Mouse (Mus musculus) right cerebral cortex, adult 18-20 months (tissue): ENCODE results near the gene Aph1a.
A peak's percentile ranks its signal among the peaks of the same experiment; 100 is the strongest.
"Not testable (repeated sequence)": the region's sequence is repeated elsewhere in the genome, so short reads cannot be mapped to it uniquely, and the experiment has no call there.

Experiments used
- DNase-seq: peaks from one replicate; pipeline ENCODE4 v3.0.0; 2022; ENCODE audit warnings: mixed read lengths

Gene Aph1a

DNA sequence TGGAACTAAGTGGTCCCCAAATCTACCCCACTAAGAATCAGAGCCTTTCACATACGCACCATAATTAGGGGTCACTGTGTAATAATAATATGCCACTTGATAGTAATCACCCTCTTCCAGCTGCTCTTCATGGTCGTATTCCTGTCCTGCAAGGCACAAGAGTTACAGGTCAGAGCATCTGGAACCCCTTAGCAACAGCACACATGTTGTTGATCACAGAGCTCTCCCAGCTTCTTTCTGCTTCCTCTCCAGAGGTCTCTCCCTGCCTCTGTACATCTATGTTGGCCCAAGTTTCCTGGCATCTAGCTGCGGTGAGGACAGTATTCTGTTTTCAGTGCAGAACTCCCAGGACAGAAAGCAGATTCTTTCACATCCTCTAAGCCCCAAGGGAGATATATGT lies 4.1 kb upstream of the Aph1a start:
- no peak for DNase-seq

DNA sequence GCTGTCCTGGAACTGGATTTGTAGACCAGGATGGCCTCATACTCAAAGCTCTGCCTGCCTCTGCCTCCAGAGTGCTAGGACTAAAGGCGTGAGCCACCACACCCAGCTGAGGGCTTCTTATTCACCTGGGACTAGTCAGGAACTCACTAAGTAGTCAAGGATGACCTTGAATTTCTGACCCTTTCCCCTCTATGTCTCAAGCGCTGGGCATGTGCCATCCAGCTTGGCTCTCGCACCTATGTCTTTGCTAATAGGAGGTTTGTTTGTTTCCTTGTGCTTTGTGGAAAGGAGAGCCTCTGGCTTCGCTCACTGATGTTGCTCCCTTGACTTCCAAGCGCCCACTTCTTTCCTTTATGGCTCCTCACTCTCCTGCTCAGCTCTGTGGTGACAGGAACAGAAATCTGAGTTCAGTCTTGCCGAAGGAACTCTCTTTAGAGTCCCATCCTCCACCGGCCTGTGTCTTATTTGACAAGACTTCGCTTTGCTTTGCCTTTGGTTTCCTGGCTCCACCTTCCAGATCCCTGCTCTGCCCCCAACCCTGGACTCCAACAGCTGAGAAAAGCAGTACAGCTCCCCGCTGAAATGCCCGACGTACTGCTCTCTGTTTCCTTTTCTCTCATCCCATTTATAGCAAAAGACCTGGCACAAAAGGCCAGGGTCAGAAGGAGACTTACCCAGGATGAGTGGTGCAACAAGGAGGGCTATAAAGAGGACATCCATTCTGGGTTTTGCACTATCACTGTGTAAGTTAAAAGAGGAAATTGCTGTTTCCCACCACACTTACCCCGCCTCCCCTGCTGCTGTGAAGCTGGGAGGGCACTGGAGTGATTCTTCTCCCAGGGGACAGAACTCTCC lies 2.3 kb upstream of the Aph1a start, which contains the start of gene BC028528:
Gene BC028528 (minus strand): TSS at position 795 of the 855 bp plus-strand sequence.
- DNase-seq = no peak

DNA sequence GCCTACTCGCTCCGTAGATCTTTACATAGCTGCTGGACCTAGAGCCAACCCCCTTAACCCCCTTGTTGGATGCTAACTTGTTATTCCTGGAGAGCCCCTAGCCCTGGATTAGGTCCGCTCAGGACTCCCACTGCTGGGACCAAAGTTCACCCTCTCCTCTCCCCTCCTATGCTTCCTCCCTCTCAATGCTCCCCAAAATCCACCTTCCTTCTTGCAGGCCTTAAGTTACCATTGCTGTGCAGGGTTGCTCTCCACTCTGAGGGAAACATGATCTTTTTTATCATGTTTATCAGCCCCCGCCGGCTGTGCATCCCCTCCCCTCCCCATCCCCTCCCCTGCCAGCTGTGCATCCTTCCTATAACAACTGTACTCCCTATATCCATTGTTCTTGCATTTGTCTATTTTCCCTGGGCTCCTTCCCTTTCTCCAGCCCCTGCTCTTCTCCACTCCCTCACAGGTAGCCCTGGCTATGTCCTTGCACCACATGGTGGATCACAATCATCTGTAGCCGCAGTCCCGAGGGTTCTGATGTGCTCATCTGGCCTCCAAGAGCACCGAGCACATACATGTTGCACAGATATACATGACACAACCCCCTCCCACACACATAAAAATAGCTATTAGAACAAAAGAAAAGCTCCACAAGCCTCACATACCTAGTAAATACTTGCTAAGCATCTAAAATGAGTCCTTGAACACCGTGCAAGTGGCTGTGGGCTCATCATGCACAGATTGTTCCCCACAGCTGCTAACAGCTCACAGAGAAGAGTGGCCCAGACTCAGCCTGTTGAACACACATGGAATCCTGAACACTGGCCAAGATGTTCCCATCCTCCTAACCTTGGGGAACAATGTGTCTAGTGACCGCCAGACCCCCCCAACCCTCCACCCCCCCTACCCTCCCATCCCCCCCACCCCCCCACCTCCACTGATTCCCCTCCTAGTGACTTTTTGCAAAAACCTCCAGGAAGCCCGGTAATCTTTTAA lies 1.4 kb upstream of the Aph1a start:
- no peak for DNase-seq

GRCm38 (mm10) chr3:95893126-95893525 lies 643 bp upstream of the Aph1a start:
- DNase-seq = no peak

- DNase-seq = peak; percentile 23
Observed at GRCm38 (mm10) chr3:95894317-95895160, 770 bp downstream of the Aph1a start.

DNA sequence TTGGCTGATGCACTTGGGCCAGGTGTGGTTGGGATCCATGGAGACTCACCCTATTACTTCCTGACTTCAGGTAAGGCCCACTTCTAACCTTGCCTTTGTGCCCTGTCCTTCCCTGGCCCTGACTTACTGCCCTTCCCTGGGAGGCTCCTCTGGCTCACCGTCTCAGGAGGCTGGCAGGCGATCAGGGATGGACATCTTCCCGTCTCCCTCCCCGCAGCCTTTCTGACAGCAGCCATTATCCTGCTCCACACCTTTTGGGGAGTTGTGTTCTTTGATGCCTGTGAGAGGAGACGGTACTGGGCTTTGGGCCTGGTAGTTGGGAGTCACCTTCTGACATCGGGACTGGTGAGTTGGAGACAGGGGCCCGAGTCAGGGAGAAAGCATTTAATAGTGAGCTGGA lies 1.7 kb downstream of the Aph1a start:
- DNase-seq = not testable (repeated sequence)

- no peak for DNase-seq
Observed at GRCm38 (mm10) chr3:95899800-95900524, 6.2 kb downstream of the Aph1a start.

- no peak for DNase-seq
Observed at GRCm38 (mm10) chr3:95901616-95902372, 8.0 kb downstream of the Aph1a start.

- no peak for DNase-seq
Observed at GRCm38 (mm10) chr3:95902373-95902625, 8.5 kb downstream of the Aph1a start.

- no peak for DNase-seq
Observed at GRCm38 (mm10) chr3:95902643-95903042, 8.9 kb downstream of the Aph1a start.

GRCm38 (mm10) chr3:95903753-95904502 lies 10.2 kb downstream of the Aph1a start:
- DNase-seq = no peak

DNA sequence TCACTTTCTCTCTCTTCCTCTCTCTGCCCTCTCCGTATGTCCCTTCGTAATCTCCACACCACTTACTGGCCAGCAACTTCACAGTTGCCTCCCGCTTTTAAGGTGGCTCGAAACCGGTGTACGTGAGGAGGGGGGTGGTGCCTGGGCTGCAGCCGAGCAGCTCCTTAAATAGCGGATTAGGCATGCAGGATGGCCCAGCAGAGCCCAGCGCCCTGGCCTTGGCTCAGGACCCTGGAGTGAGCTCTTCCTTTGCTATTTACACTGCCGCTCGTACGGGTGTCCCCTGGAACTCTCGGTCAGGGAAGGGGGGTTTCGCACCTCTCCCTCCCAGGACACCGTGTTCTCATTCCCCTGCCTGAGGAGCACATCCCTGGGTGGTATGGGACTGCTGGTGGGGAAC lies 10.8 kb downstream of the Aph1a start, which contains the start of gene Car14:
Gene Car14 (minus strand): TSS at position 124 of the 400 bp plus-strand sequence.
- no peak for DNase-seq

DNA sequence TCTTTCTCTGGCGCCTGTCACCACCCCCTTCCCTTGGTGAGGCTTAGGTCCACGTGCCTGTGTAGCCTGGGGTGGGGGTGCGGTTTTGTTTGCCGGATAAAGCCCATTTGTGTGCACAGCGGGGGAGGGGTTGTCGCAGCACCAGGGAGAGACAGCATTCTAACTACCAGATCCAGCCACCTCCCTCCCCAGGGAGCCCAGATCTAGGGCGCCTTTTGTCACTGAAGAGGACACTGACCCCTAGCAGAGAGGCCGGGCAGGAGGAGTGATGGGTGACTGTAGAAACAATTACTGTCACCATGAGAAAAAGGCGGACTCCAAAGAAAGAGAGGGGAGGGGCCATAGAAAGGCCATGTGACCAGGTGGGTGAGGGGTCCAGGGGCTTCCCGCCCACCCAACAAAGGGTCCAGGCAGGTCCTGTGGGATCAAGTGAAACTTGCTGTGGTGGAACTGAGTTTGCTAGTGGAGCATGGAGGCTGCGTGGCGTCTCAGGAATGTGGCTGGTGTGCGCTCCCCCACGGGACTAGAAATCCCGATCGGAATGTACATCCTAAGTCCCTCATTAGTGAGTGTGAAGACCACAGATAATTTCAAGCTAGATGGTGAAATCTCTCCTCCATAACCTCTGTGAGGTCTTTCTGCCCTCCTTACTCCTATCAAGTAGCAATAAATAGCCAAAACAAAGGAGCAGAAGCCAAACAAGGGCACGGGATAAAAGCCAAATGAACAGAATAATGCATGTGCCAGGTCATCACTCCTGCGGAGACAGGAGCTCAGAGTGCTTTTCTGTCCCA lies 11.6 kb downstream of the Aph1a start:
- peak; percentile 70 for DNase-seq

GRCm38 (mm10) chr3:95905940-95906492 lies 12.2 kb downstream of the Aph1a start:
- DNase-seq = peak; percentile 53

- DNase-seq = no peak
Observed at GRCm38 (mm10) chr3:95906860-95907259, 13.1 kb downstream of the Aph1a start.

- no peak for DNase-seq
Observed at GRCm38 (mm10) chr3:95907613-95908012, 13.8 kb downstream of the Aph1a start.

DNA sequence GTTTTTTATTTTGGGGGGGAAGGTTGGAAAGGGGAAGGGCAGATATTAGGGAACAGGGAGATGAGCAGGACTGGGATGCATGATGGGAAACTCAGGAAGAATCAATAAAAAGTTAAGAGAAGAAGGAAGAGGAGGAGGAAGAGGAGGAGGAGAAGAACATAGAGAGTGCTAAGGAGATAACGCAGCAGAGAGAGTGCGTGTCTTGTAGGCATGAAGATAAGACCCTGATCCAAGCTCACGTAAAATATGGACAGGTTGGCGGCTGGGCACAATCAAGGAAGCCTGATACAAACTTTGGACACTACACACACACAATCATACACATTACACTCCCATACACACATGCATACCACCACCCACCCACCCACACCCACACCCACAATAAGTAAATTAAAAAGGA lies 20.9 kb downstream of the Aph1a start:
- DNase-seq = no peak

DNA sequence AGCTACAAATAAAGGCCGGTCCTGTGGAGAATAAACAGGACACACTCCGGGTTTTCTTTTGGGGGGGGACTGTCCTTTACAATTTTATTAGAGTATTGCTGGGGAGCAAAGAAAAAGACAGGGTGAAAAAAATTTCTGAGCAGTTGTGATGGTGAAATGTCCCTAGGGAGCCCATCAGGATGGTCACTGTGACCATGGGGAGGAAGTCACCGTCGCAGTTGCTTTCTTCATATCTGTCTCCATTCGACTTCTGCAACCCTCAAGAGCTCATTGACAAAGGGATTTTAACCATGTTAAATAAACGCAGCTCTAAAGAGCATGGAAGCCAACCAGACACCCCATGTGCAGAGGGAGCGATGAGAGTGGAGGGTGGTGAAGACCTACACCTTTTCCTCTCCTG lies 23.0 kb downstream of the Aph1a start:
- DNase-seq = no peak

- not testable (repeated sequence) for DNase-seq
Observed at GRCm38 (mm10) chr3:95920532-95920931, 26.8 kb downstream of the Aph1a start.
